Mouse (Mus musculus) left cerebral cortex, postnatal 14 days (tissue): ENCODE measurements around the gene Cyp2d34. TPM values are rescaled to one million over a fixed set of nuclear protein-coding genes. Genes with fewer than 3 reads are reported as not detected.

Experiments used
- DNase-seq, 2 experiments: peaks; one replicate each; pipeline ENCODE4 v3.0.0; 2021 to 2022; ENCODE audit warnings: low spot score in 2 of 2, mixed read lengths in 1 of 2
- intact Hi-C: fragments of 180-260 bp; cut with DNase I; formaldehyde crosslinking; loops from one replicate; pipeline ENCODE4 v1.15.1; 2025
- long read RNA-seq, 2 experiments: library from polyadenylated mRNA; stranded (forward); transcript quantifications; one replicate each; pipeline ENCODE4 v2.0.0; 2021
- microRNA-seq, 2 experiments: library from miRNA; unstranded; fragments of <30 nt; microRNA quantifications; one replicate each; pipeline ENCODE4 v1.2.0; 2022
- total RNA-seq, 2 experiments: library from RNA; stranded (reverse); gene quantifications; 2 replicates each; pipeline ENCODE4 v1.2.3; 2021

The Cyp2d34 gene
- not detected for total RNA-seq
- long read RNA-seq, experiment 1, result 0 reads
- long read RNA-seq, experiment 2, result 0 reads

GRCm38 (mm10) chr15:82620531-82621202 is at the start of gene Cyp2d34:
Cyp2d34 (minus strand) TSS chr15:82620946.
- DNase-seq, result no peak
- intact Hi-C loops, result no loop called here

- intact Hi-C loops, result no loop called here
- no peak for DNase-seq
Observed at GRCm38 (mm10) chr15:82656346-82656745, 35.6 kb upstream of the Cyp2d34 start.

GRCm38 (mm10) chr15:82644371-82644770 is 23.6 kb upstream of the Cyp2d34 start:
- no peak for DNase-seq
- intact Hi-C loops, result no loop called here

GRCm38 (mm10) chr15:82643771-82644170 is 23.0 kb upstream of the Cyp2d34 start:
- DNase-seq, result no peak
- intact Hi-C loops, result no loop called here

GRCm38 (mm10) chr15:82642771-82643170 is 22.0 kb upstream of the Cyp2d34 start:
- DNase-seq, result no peak
- intact Hi-C loops, result no loop called here

GRCm38 (mm10) chr15:82641921-82642320 is 21.2 kb upstream of the Cyp2d34 start:
- intact Hi-C loops, result no loop called here
- no peak for DNase-seq

GRCm38 (mm10) chr15:82641390-82641789 is 20.6 kb upstream of the Cyp2d34 start:
- intact Hi-C loops, result no loop called here
- no peak for DNase-seq

- intact Hi-C loops, result no loop called here
- DNase-seq, result no peak
Observed at GRCm38 (mm10) chr15:82640201-82640600, 19.5 kb upstream of the Cyp2d34 start.

- intact Hi-C loops, result no loop called here
- DNase-seq, result no peak
Observed at GRCm38 (mm10) chr15:82637130-82638075, 16.7 kb upstream of the Cyp2d34 start.

- DNase-seq, result no peak
- intact Hi-C loops, result no loop called here
Observed at GRCm38 (mm10) chr15:82634976-82635375, 14.2 kb upstream of the Cyp2d34 start.

GRCm38 (mm10) chr15:82621993-82622392 is 1.2 kb upstream of the Cyp2d34 start:
- intact Hi-C loops, result no loop called here
- DNase-seq, result no peak

- DNase-seq, result no peak
- intact Hi-C loops, result no loop called here
Observed at GRCm38 (mm10) chr15:82618362-82619020, 2.3 kb downstream of the Cyp2d34 start.

GRCm38 (mm10) chr15:82582621-82583020 is 38.1 kb downstream of the Cyp2d34 start:
- intact Hi-C loops, result no loop called here
- no peak for DNase-seq

GRCm38 (mm10) chr15:82579071-82579470 is 41.7 kb downstream of the Cyp2d34 start:
- intact Hi-C loops, result no loop called here
- DNase-seq, result no peak

GRCm38 (mm10) chr15:82572856-82573255 is 47.9 kb downstream of the Cyp2d34 start:
- no peak for DNase-seq
- intact Hi-C loops, result no loop called here

Small RNAs within 50 kb of the gene (microRNA-seq; reads per million reads assigned to microRNA genes)
- 0 reads per million in 2 experiments for gene Gm27463
- gene Gm27742, result 0 reads per million in 2 experiments

Other genes starting within 250 kb of the Cyp2d34 start
- gene Cyp2d22, start 240.7 kb downstream of the Cyp2d34 start, total RNA-seq, result 10 to 100 TPM; 20.9 to 21.9 TPM
- gene Cyp2d11, start 226.9 kb downstream of the Cyp2d34 start, total RNA-seq, result not detected
- gene Cyp2d10, start 213.8 kb downstream of the Cyp2d34 start, total RNA-seq, result not detected
- not detected for gene Cyp2d9, start 187.5 kb downstream of the Cyp2d34 start, total RNA-seq
- gene Cyp2d12, start 65.9 kb downstream of the Cyp2d34 start, total RNA-seq, result not detected
- not detected for gene Cyp2d40, start 143.2 kb upstream of the Cyp2d34 start, total RNA-seq
- gene Cyp2d26, start 173.3 kb upstream of the Cyp2d34 start, total RNA-seq, result not detected